Mouse (Mus musculus) olfactory bulb, adult 2 months (tissue): ENCODE data around the gene Synm. TPM values are rescaled to one million over a fixed set of nuclear protein-coding genes. Genes with fewer than 3 reads are reported as not detected.

Experiments
- H3K27ac ChIP-seq: fragments of 200-500 bp; 2 replicates; pipeline ENCODE4 v1.5.1; 2012; ENCODE audit warnings: low read depth, low read length; ENCODE audit not compliant: insufficient read depth
- H3K4me1 ChIP-seq: fragments of 200-500 bp; 2 replicates; pipeline ENCODE4 v1.6.1; 2012; ENCODE audit warnings: low read length; ENCODE audit not compliant: control insufficient read depth, insufficient read depth
- H3K4me3 ChIP-seq: fragments of 200-500 bp; 2 replicates; pipeline ENCODE4 v1.5.1; 2012; ENCODE audit warnings: mild to moderate bottlenecking, low read depth, low read length, moderate library complexity; ENCODE audit not compliant: insufficient read depth
- CTCF ChIP-seq: fragments of 200-500 bp; IDR thresholded peaks from 2 replicates; pipeline ENCODE4 v1.5.1; 2012; ENCODE audit warnings: low read depth, mild to moderate bottlenecking, low read length, moderate library complexity; ENCODE audit not compliant: insufficient read depth
- POLR2A ChIP-seq: fragments of 200-500 bp; IDR thresholded peaks from 2 replicates; pipeline ENCODE4 v1.6.1; 2012; ENCODE audit warnings: mild to moderate bottlenecking, low read depth, low read length, moderate library complexity; ENCODE audit not compliant: insufficient read depth
- WGBS: fragments of 180-500 bp; shearing (Covaris S2); methylation state at CpG from one replicate; pipeline ENCODE4 v1.1.7; 2018; 5-methylcytosine and 5-hydroxymethylcytosine counted together
- polyA plus RNA-seq: library from polyadenylated mRNA; stranded (reverse); fragments of >200 nt; gene quantifications from 2 replicates; pipeline ENCODE4 v1.2.4, GENCODE M21; 2012; ENCODE audit warnings: low replicate concordance; ENCODE audit not compliant: missing spikeins, insufficient read depth, insufficient read length

Synm gene
- polyA plus RNA-seq, 1 experiment, result not detected

DNA sequence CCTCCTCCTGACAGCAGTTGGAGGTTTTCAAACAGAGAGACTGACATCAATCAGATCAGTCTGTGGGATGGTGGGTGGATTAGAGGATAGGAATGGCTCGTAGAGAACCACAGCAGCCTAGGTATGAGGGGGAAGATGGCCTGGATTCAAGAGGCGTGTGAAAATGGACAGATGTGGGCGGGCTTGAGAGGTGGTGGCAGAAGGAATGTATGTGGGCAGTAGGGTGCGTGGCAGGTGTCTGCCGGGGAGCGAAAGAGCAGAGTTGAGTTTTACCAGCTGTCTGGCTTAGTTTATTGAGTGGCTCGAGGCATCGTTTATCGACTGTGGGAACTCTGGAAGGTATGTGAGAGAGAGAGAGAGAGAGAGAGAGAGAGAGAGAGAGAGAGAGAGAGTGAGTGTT, 78.5 kb downstream of the Synm start:
- H3K4me1 ChIP-seq, result 0 out of 2 replicates have a peak, but pooled peaks cover 3% of the 10 kb centered on the region
- TF ChIP-seq CTCF, result no peak
- TF ChIP-seq POLR2A, result no peak
- WGBS, result 90% methylated on average over 9 of the region's 9 CpGs
- no peak overlapping the region for H3K27ac ChIP-seq
- no peak overlapping the region for H3K4me3 ChIP-seq

Other genes starting within 250 kb of the Synm start
- gene Lrrc28, start 114.5 kb downstream of the Synm start, polyA plus RNA-seq, result not detected in 2 replicates
- gene Ttc23, start 112.3 kb downstream of the Synm start, polyA plus RNA-seq, result not detected in 2 replicates
- gene Igf1r, start 193.1 kb upstream of the Synm start, polyA plus RNA-seq, result 26.5 TPM in 1 of 2 replicates, not detected in the other